Mouse (Mus musculus): ENCODE measurements around the gene Nova1.

Nova1 gene

DNA sequence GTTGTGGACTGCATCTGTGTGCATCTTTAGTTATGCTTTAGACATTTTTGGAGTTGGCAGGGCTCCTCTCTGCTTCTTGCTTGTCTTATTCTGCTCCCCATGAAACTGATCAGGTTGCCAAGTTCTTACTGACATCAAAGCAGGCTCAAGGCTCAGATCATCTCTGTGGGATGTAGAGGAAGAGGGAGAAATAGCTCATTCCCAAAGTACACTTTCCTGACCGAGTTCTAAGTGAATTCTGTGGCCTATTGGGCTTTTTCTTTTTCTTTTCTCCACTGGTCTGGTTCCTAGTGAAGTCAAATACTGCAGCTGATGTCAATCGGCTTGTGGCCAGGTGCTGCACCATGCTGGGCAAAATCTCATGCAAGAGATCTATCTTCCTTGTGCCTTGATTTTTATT, 152.0 kb downstream of the Nova1 start:
- peak; percentile 33 for DNase-seq

GRCm38 (mm10) chr12:46646139-46646611, 172.6 kb downstream of the Nova1 start:
- DNase-seq, result no peak

DNA sequence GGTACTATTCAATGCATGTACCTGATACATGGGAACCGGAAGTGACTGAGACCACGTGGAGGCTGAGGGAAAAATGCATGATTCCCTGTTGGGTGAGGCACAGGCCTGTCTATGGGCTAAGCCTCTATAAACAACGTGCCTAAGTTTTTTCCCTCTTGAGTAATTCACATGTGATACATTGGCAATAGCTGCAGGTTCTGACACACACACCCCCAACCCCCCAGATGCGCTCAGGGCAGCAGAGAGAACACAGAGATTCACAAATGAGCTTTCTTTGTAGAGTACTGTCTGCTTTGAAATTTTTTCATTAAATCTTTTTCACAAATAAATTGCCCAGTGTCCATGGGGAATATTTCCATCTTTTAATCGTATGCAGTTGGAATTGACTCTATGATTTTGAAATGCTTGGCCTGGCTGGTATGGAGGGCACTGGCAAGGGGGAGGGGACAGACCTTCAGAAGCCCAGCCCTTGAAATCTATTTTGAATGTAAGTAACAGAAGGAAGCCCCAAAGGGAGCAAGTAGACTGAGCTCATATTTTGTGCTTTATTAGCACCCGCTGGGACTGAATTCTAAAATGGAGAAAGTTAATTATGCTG, 173.3 kb downstream of the Nova1 start:
- no peak for DNase-seq
